Mouse (Mus musculus) thymus, adult 2 months (tissue): ENCODE measurements around the gene Cnot8.

Experiments
- CTCF ChIP-seq: fragments of 200-500 bp; IDR thresholded peaks from 2 replicates; pipeline ENCODE4 v1.5.1; 2012; ENCODE audit warnings: mild to moderate bottlenecking, control low read depth, low read length, moderate library complexity, borderline replicate concordance; ENCODE audit not compliant: control insufficient read depth, poor library complexity, insufficient read depth; ENCODE audit errors: extremely low read depth
- POLR2A ChIP-seq: fragments of 200-500 bp; IDR thresholded peaks from 2 replicates; pipeline ENCODE4 v1.6.1; 2012; ENCODE audit warnings: mild to moderate bottlenecking, low read length, control low read depth, moderate library complexity; ENCODE audit not compliant: control insufficient read depth, poor library complexity, insufficient read depth; ENCODE audit errors: extremely low read depth

DNA sequence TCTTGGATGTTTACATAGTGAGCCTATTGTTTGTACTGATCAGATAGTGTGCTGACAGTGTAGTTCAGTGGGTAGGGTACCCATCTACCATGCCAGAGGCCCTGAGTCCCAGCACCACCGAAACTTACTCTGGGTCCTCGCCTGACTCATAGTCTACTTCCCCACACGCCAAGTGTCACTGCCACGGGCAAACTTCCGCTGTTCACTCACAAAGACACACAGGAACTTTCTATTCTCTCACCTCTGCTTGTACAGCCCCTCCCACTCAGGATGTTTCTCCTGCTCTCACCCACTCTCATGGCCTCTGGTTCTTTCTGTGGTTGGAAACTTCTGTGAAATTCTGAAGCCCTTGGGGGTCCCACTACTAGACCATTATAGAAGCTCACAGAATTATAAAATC lies 7.8 kb upstream of the Cnot8 start:
- no peak for TF ChIP-seq CTCF
- 0 out of 2 replicates have a peak, but pooled peaks have one; percentile 21 for TF ChIP-seq POLR2A
